Mouse (Mus musculus) left cerebral cortex, postnatal 36 days (tissue): ENCODE measurements around the gene Ak1. TPM values are rescaled to one million over a fixed set of nuclear protein-coding genes. Genes with fewer than 3 reads are reported as not detected.

Source experiments
- DNase-seq, 2 experiments: peaks; one replicate each; pipeline ENCODE4 v3.0.0; 2021 to 2022; ENCODE audit warnings: low spot score in 2 of 2, mixed read lengths in 1 of 2
- intact Hi-C: fragments of 180-260 bp; cut with DNase I; formaldehyde crosslinking; loops from one replicate; pipeline ENCODE4 v1.15.1; 2025
- total RNA-seq, 2 experiments: library from RNA; stranded (reverse); gene quantifications; 2 replicates each; pipeline ENCODE4 v1.2.3; 2021

Gene Ak1
- total RNA-seq, 2 experiments from 2014 or later, result 152 to 173 TPM

- intact Hi-C loops, result no loop called here
- no peak for DNase-seq
These were observed 23.4 kb downstream of the Ak1 start for GRCm38 (mm10) chr2:32644799-32645475.

- intact Hi-C loops, result no loop called here
- DNase-seq, result no peak
These were observed 24.1 kb downstream of the Ak1 start for GRCm38 (mm10) chr2:32645647-32646046.

- intact Hi-C loops, result no loop called here
- DNase-seq, result no peak
These were observed 25.0 kb downstream of the Ak1 start, which contains the start of gene Eng for GRCm38 (mm10) chr2:32646379-32647056. TSS of gene Eng (plus strand) at chr2:32646595.

GRCm38 (mm10) chr2:32647366-32647765 is 25.8 kb downstream of the Ak1 start:
- intact Hi-C loops, result no loop called here
- DNase-seq, result no peak

GRCm38 (mm10) chr2:32653764-32654163 is 32.2 kb downstream of the Ak1 start:
- intact Hi-C loops, result no loop called here

GRCm38 (mm10) chr2:32654743-32655393 is 33.3 kb downstream of the Ak1 start:
- DNase-seq, result no peak
- intact Hi-C loops, result no loop called here

More at GRCm38 (mm10) chr2:32653764-32654163, 32.2 kb downstream of the Ak1 start:
- DNase-seq, result no peak

GRCm38 (mm10) chr2:32655394-32655744 is 33.8 kb downstream of the Ak1 start:
- intact Hi-C loops, result no loop called here
- no peak for DNase-seq

- intact Hi-C loops, result no loop called here
- no peak for DNase-seq
These were observed 34.3 kb downstream of the Ak1 start for GRCm38 (mm10) chr2:32655826-32656225.

GRCm38 (mm10) chr2:32658873-32659272 is 37.3 kb downstream of the Ak1 start:
- no peak for DNase-seq
- intact Hi-C loops, result no loop called here

- no peak for DNase-seq
- intact Hi-C loops, result no loop called here
These were observed 40.0 kb downstream of the Ak1 start for GRCm38 (mm10) chr2:32661509-32662107.

- intact Hi-C loops, result no loop called here
These were observed 40.7 kb downstream of the Ak1 start for GRCm38 (mm10) chr2:32662291-32662690.

GRCm38 (mm10) chr2:32665345-32665744 is 43.8 kb downstream of the Ak1 start:
- intact Hi-C loops, result no loop called here
- DNase-seq, result no peak

More at GRCm38 (mm10) chr2:32662291-32662690, 40.7 kb downstream of the Ak1 start:
- no peak for DNase-seq

GRCm38 (mm10) chr2:32665853-32666252 is 44.3 kb downstream of the Ak1 start:
- DNase-seq, result no peak
- intact Hi-C loops, result no loop called here

GRCm38 (mm10) chr2:32667775-32668174 is 46.2 kb downstream of the Ak1 start:
- intact Hi-C loops, result no loop called here

GRCm38 (mm10) chr2:32668176-32668575 is 46.6 kb downstream of the Ak1 start:
- intact Hi-C loops, result no loop called here
- DNase-seq, result no peak

More at GRCm38 (mm10) chr2:32667775-32668174, 46.2 kb downstream of the Ak1 start:
- DNase-seq, result no peak

GRCm38 (mm10) chr2:32669876-32670275 is 48.3 kb downstream of the Ak1 start:
- DNase-seq, result no peak
- intact Hi-C loops, result no loop called here

GRCm38 (mm10) chr2:32671147-32671546 is 49.6 kb downstream of the Ak1 start:
- intact Hi-C loops, result no loop called here
- no peak for DNase-seq

GRCm38 (mm10) chr2:32671907-32672595 is 50.5 kb downstream of the Ak1 start:
- intact Hi-C loops, result no loop called here
- no peak for DNase-seq

GRCm38 (mm10) chr2:32673176-32673917 is 51.8 kb downstream of the Ak1 start:
- no peak for DNase-seq
- intact Hi-C loops, result no loop called here
